Mouse (Mus musculus) kidney, postnatal 4 days (tissue): ENCODE measurements at regions not wholly inside any gene's neighbourhood (a gene's known extent, or its start where the extent isn't known, plus 50 kb on each side); places are given as distances from the start of the nearest gene placed in this dataset.
"Not testable (repeated sequence)": the region's sequence is repeated elsewhere in the genome, so short reads cannot be mapped to it uniquely, and the experiment has no call there.

Experiments
- DNase-seq, 2 experiments: peaks; one replicate each; pipeline ENCODE4 v3.0.0; 2021; ENCODE audit warnings: mixed read lengths in 2 of 2

DNA sequence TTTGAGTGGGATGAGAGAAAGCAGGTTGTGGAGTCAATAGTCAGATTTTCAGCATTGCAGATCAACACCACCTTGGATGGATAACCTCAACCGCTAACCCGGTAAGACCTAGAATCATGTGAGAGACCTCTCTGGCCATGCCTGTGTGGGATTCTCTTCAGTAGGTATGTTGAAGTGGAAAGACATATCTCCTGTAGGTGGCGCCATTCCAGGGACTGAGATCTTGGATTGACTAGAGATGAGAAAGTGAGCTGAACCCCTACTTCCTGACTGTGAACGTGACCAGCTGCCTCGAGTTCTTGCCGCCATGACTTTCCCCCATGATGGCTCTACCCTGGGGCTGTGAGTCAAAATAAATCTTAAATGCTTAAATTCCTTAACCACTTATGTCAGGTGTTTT, 102.7 kb downstream of the Eva1a start:
- DNase-seq: no peak

DNA sequence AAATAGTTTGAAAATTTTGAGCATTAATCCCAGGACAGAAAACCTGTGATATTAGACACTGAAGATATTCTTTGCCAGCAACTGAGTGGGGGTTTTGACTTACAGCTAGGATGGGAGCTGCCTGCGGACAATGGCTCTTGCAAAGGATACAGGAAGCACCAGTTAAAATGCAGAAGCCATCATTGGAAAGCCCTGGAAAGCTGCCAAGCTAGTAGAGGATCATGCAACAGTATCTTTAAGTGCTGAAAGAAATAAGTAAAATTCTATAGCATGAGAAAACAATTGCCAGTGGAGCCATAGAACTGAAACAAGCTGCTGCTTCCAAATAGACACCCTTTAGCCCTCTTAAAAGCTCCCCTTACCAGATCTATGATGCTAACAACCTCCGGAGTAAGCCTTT, 109.2 kb downstream of the Eva1a start:
- no peak for DNase-seq

- peak; percentile 22 to 51 for DNase-seq
These were observed 129.7 kb downstream of the Eva1a start for GRCm38 (mm10) chr6:82170349-82171080.

GRCm38 (mm10) chr6:82174943-82175342, 134.1 kb downstream of the Eva1a start:
- DNase-seq: no peak

- DNase-seq: no peak
These were observed 159.3 kb downstream of the Eva1a start for GRCm38 (mm10) chr6:82200130-82200529.

DNA sequence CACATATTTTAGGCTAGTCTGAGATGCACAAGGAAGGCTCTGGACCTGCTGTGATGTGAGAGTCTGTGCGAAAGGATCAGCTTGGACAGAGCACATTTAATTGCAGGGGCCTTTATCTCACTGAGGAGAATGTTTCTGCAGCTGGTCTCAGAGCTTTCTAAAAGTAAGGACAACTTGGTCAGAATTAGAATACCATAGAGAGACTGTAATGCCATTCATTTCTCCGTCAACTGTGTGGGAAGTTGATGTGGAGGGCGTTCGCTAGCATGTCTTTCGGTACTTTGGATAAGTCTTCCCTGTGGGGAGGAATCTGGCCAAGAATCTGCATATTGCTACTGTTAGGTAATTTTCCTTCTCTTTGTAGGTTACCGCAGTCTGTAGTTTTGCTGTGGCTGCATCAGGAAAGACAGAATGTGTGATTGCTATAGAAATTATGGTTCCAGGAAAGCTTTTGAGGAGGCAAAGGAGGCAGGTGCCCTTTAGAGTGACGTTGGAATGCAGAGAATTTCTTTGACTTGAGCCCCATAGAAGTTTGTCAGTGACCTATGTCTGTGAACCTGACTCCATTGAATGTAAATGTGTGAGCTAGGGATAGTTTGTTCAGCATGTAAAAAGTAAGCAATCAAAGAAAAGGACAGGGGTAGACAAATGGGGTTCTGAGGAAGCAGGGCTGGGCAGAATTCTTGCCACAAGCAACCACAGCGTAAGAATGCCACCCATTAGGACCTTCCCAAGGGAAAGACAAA, 164.2 kb downstream of the Eva1a start:
- no peak for DNase-seq

GRCm38 (mm10) chr6:82237834-82238233, 164.3 kb upstream of the Tacr1 start:
- DNase-seq: no peak

DNA sequence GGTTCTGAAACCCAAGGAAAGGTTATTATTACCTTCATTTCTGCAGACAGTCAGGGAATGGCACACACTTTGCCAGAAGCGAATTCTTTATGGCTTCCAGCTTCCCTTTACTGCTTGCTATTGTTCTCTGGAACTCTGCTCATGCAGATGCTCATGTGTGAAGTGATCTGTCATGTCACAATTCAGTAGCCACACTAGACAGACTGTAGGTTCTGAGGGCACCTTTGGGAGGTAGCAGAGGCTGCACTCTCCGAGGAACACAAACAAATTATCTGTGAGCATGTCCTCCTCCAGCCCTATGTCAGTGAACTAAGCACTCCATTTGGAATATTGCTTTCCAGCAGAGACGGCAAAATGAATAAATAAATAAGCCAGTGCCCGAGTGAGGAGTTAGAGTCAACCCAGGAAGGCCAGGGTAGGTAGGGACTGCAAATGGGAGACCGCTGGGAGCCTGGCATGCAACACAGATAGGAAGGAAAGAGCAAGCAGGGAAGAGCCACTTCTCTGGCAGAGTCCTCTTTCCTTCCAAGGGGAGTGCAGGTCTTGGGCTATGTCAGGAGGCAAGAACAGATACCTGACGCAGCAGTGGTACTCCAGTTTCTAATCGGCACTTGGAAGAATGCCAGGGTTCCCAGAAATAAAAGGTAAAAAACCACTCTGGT, 161.4 kb upstream of the Tacr1 start:
- no peak for DNase-seq

DNA sequence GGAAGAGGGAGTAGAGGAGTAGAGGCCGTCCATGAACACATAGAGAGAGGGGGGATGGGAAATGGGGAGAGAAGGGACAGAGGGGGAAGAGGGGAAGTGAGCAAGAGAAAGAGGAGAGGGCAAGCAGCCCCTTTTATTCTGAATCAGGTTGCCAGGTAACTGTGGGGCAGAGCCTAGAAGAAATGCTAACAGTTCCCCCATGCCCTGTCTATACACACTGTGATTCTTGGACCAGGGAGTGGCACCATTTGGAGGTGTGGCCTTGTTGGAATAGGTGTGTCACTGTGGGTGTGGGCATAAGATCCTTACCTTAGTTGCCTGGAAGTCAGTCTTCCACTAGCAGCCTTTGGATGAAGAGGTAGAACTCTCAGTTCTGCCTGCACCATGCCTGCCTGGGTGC, 154.5 kb upstream of the Tacr1 start:
- DNase-seq: not testable (repeated sequence)

GRCm38 (mm10) chr6:82284494-82284893, 117.6 kb upstream of the Tacr1 start:
- DNase-seq: no peak

- no peak for DNase-seq
These were observed 116.9 kb upstream of the Tacr1 start for GRCm38 (mm10) chr6:82285233-82285632.

DNA sequence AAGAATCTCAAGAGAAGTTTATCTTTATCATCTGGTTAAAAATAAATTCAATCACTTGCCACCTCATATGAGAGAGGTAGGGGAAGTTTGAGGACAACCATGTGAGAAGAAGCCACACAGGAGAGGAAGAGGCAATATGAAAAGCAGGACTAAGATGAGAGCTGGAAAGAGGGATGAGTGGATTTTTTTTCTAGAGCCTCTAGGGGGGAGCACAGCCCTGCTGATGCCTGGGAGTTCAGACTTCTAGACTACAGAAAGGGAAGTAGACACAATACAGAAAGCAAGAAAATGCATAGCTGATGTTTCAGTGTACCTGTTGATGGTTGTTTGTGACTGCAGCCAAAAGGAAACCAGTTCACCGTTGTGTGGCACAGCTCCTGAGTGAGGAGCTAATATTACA, 108.6 kb upstream of the Tacr1 start:
- DNase-seq: peak; percentile 3 to 4

DNA sequence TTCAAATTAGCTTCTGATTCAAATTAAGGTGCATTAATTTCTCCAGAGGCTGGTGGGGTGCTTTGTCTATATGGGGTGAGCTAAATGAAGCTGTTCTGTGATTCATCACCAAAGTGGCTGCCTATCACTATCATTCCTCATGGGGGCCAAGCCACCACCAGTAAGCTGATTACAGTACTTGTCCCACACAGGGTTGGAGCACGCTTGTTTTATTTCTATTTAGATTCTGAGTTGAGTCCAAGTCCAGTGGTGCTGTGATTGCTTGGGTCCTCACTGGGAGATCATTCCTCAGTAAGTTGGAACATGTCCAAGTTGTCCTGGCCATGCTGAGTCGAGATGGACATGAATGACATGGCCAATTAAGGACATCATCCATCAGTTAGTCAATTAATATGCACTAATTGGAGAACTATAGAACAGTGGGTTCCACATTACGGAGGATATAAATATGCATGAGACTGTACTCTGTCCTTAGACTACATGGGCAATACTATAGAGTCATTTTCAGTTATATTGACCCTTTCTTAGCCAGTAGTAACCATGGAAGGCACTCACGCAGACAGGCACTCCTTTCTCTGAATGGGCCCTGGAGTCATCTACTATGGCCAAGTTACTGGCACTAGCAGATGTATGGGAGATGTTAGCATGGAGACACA, 105.3 kb upstream of the Tacr1 start:
- DNase-seq: no peak

DNA sequence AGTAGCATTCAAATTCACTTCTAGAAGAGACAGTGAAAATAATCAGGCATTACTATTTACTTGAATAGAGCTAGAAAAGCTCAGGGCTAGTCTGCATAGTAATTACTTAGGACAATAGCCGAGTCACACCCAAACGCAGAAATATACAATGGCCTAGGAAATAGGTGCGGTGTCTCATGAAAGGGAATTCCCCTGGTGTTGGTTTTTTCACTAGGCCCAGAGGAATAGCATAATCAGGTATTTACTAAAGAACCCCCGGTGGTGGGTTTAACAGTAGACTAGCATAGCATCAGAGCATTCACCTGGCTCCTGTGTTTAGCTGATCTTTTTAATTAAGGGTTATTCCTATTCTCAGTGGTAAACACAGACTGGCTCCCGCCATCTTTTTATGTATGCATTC, 99.9 kb upstream of the Tacr1 start:
- DNase-seq: not testable (repeated sequence)

DNA sequence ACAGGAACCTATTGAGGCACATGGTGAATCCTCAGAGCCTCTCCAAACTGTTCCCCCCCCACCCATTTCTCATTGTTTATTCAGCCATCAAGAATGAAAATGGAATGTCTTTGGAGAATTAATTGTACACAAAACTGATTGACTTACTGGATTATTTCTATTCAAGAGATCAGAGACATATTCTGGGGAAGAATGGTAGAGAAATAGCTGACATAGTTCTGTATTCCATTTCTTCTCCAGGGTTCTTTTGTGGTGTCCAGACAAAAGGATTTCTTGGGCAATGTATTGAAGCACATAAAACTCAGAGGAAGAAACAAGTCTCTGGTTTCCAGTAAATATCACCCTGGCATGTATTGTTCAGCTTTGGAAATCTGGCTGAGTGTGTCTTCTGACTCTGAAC, 88.4 kb upstream of the Tacr1 start:
- DNase-seq: no peak
